Mouse (Mus musculus): Measurements from ENCODE around the gene Mrm3. TPM values are rescaled to one million over a fixed set of nuclear protein-coding genes. Genes with fewer than 3 reads are reported as not detected.

Mrm3 gene
- polyA plus RNA-seq, 1 experiment = 2.5 TPM

- H3K27ac ChIP-seq (ENCODE audit: insufficient read depth, low read depth, low read length) = no peak overlapping the region
- no peak overlapping the region for H3K4me3 ChIP-seq (ENCODE audit: low read depth, low read length)
- no peaks in the 10 kb centered on the region for H3K4me1 ChIP-seq (ENCODE audit: control insufficient read depth, insufficient read depth, insufficient read length, low read length)
- no peaks in the 10 kb centered on the region for H3K27me3 ChIP-seq (ENCODE audit: control insufficient read depth, insufficient read depth, low read length)
- 75% methylated on average over 14 of the region's 14 CpGs for WGBS
- no peak for TF ChIP-seq POLR2A (IDR thresholded peaks at IDR 0.05; ENCODE audit: low read depth, low read length)
- TF ChIP-seq CTCF (IDR thresholded peaks at IDR 0.05; ENCODE audit: extremely low read depth, insufficient read length, insufficient replicate concordance, low read depth, low read length) = no peak
- no peaks in the 10 kb centered on the region for H3K36me3 ChIP-seq (ENCODE audit: control insufficient read depth, insufficient read depth, low read length)
Observed at GRCm38 (mm10) chr11:76278960-76279852, 35.7 kb downstream of the Mrm3 start.

- WGBS = 48% methylated on average over 2 of the region's 2 CpGs
- no peak overlapping the region for H3K27ac ChIP-seq (ENCODE audit: insufficient read depth, low read depth, low read length)
- no peaks in the 10 kb centered on the region for H3K4me1 ChIP-seq (ENCODE audit: control insufficient read depth, insufficient read depth, insufficient read length, low read length)
- no peak for TF ChIP-seq CTCF (IDR thresholded peaks at IDR 0.05; ENCODE audit: extremely low read depth, insufficient read length, insufficient replicate concordance, low read depth, low read length)
- no peak for TF ChIP-seq POLR2A (IDR thresholded peaks at IDR 0.05; ENCODE audit: low read depth, low read length)
- no peaks in the 10 kb centered on the region for H3K27me3 ChIP-seq (ENCODE audit: control insufficient read depth, insufficient read depth, low read length)
- no peak overlapping the region for H3K4me3 ChIP-seq (ENCODE audit: low read depth, low read length)
- H3K36me3 ChIP-seq (ENCODE audit: control insufficient read depth, insufficient read depth, low read length) = no peaks in the 10 kb centered on the region
Observed at GRCm38 (mm10) chr11:76279971-76280370, 36.5 kb downstream of the Mrm3 start.

GRCm38 (mm10) chr11:76283841-76284240, 40.3 kb downstream of the Mrm3 start:
- Histone ChIP-seq H3K27me3 (ENCODE audit: control insufficient read depth, insufficient read depth, low read length) (no peaks in the 10 kb centered on the region), H3K27ac (ENCODE audit: insufficient read depth, low read depth, low read length) (no peak overlapping the region), H3K4me1 (ENCODE audit: control insufficient read depth, insufficient read depth, insufficient read length, low read length) (peaks cover 4% of the 10 kb centered on the region; the same call in 1 of the 2 replicates), H3K36me3 (ENCODE audit: control insufficient read depth, insufficient read depth, low read length) (no peaks in the 10 kb centered on the region), H3K4me3 (ENCODE audit: low read depth, low read length) (no peak overlapping the region)
- 93% methylated on average over 6 of the region's 6 CpGs for WGBS
- TF ChIP-seq CTCF (IDR thresholded peaks at IDR 0.05; ENCODE audit: extremely low read depth, insufficient read length, insufficient replicate concordance, low read depth, low read length) = no peak
- no peak for TF ChIP-seq POLR2A (IDR thresholded peaks at IDR 0.05; ENCODE audit: low read depth, low read length)

- no peaks in the 10 kb centered on the region for H3K36me3 ChIP-seq (ENCODE audit: control insufficient read depth, insufficient read depth, low read length)
- TF ChIP-seq POLR2A (IDR thresholded peaks at IDR 0.05; ENCODE audit: low read depth, low read length) (no peak), CTCF (IDR thresholded peaks at IDR 0.05; ENCODE audit: extremely low read depth, insufficient read length, insufficient replicate concordance, low read depth, low read length) (no peak)
- no peak overlapping the region for H3K27ac ChIP-seq (ENCODE audit: insufficient read depth, low read depth, low read length)
- WGBS = 29% methylated on average over 7 of the region's 7 CpGs
- no peak overlapping the region for H3K4me3 ChIP-seq (ENCODE audit: low read depth, low read length)
- H3K27me3 ChIP-seq (ENCODE audit: control insufficient read depth, insufficient read depth, low read length) = no peaks in the 10 kb centered on the region
- H3K4me1 ChIP-seq (ENCODE audit: control insufficient read depth, insufficient read depth, insufficient read length, low read length) = peaks cover 4% of the 10 kb centered on the region; the same call in 1 of the 2 replicates
Observed at GRCm38 (mm10) chr11:76285431-76286075, 42.0 kb downstream of the Mrm3 start.

- no peaks in the 10 kb centered on the region for H3K36me3 ChIP-seq (ENCODE audit: control insufficient read depth, insufficient read depth, low read length)
- peaks cover 4% of the 10 kb centered on the region; the same call in 1 of the 2 replicates for H3K4me1 ChIP-seq (ENCODE audit: control insufficient read depth, insufficient read depth, insufficient read length, low read length)
- WGBS = 78% methylated on average over 10 of the region's 10 CpGs
- H3K27ac ChIP-seq (ENCODE audit: insufficient read depth, low read depth, low read length) = no peak overlapping the region
- no peak overlapping the region for H3K4me3 ChIP-seq (ENCODE audit: low read depth, low read length)
- H3K27me3 ChIP-seq (ENCODE audit: control insufficient read depth, insufficient read depth, low read length) = no peaks in the 10 kb centered on the region
- TF ChIP-seq CTCF (IDR thresholded peaks at IDR 0.05; ENCODE audit: extremely low read depth, insufficient read length, insufficient replicate concordance, low read depth, low read length) = no peak
- no peak for TF ChIP-seq POLR2A (IDR thresholded peaks at IDR 0.05; ENCODE audit: low read depth, low read length)
Observed at GRCm38 (mm10) chr11:76286534-76287126, 43.1 kb downstream of the Mrm3 start.

GRCm38 (mm10) chr11:76287301-76287700, 43.8 kb downstream of the Mrm3 start:
- TF ChIP-seq CTCF (IDR thresholded peaks at IDR 0.05; ENCODE audit: extremely low read depth, insufficient read length, insufficient replicate concordance, low read depth, low read length) = no peak
- TF ChIP-seq POLR2A (IDR thresholded peaks at IDR 0.05; ENCODE audit: low read depth, low read length) = no peak
- no peaks in the 10 kb centered on the region for H3K36me3 ChIP-seq (ENCODE audit: control insufficient read depth, insufficient read depth, low read length)
- H3K27me3 ChIP-seq (ENCODE audit: control insufficient read depth, insufficient read depth, low read length) = no peaks in the 10 kb centered on the region
- no peak overlapping the region for H3K4me3 ChIP-seq (ENCODE audit: low read depth, low read length)
- H3K4me1 ChIP-seq (ENCODE audit: control insufficient read depth, insufficient read depth, insufficient read length, low read length) = peaks cover 6% of the 10 kb centered on the region; the same call in 1 of the 2 replicates
- WGBS = 61% methylated on average over 10 of the region's 10 CpGs
- no peak overlapping the region for H3K27ac ChIP-seq (ENCODE audit: insufficient read depth, low read depth, low read length)

GRCm38 (mm10) chr11:76288645-76289044, 45.1 kb downstream of the Mrm3 start:
- H3K36me3 ChIP-seq (ENCODE audit: control insufficient read depth, insufficient read depth, low read length) = no peaks in the 10 kb centered on the region
- WGBS = 84% methylated on average over 6 of the region's 6 CpGs
- no peak overlapping the region for H3K27ac ChIP-seq (ENCODE audit: insufficient read depth, low read depth, low read length)
- H3K4me1 ChIP-seq (ENCODE audit: control insufficient read depth, insufficient read depth, insufficient read length, low read length) = peaks cover 7% of the 10 kb centered on the region; the same call in 1 of the 2 replicates
- H3K27me3 ChIP-seq (ENCODE audit: control insufficient read depth, insufficient read depth, low read length) = no peaks in the 10 kb centered on the region
- no peak overlapping the region for H3K4me3 ChIP-seq (ENCODE audit: low read depth, low read length)
- TF ChIP-seq POLR2A (IDR thresholded peaks at IDR 0.05; ENCODE audit: low read depth, low read length) = no peak
- no peak for TF ChIP-seq CTCF (IDR thresholded peaks at IDR 0.05; ENCODE audit: extremely low read depth, insufficient read length, insufficient replicate concordance, low read depth, low read length)

All from small intestine, adult 2 months (tissue).